Mouse (Mus musculus): Measurements from ENCODE around the gene Fam186a. TPM values are rescaled to one million over a fixed set of nuclear protein-coding genes. Genes with fewer than 3 reads are reported as not detected.

Gene Fam186a
- polyA plus RNA-seq, 1 experiment from 2014 or later: not detected

- Histone ChIP-seq H3K27me3 (peaks cover 17% of the 10 kb centered on the region; the same call in 1 of the 2 replicates), H3K9ac (peak overlapping the region; percentile 37; the same call in 1 of the 2 replicates), H3K27ac (replicated peaks) (0 out of 2 replicates have a peak overlapping the region, but pooled peaks have one; percentile 35), H3K4me2 (peak overlapping the region; percentile 69), H3K4me1 (replicated peaks) (peaks cover 13% of the 10 kb centered on the region; the same call in 1 of the 2 replicates), H3K36me3 (replicated peaks) (no peaks in the 10 kb centered on the region), H3K4me3 (replicated peaks) (peak overlapping the region; percentile 60), H3K9me3 (replicated peaks) (no peaks in the 10 kb centered on the region)
- 3% methylated on average over 30 of the region's 30 CpGs for WGBS (ENCODE audit: insufficient replicate concordance)
- peak; percentile 26 for ATAC-seq (ENCODE audit: insufficient read depth)
Observed at GRCm38 (mm10) chr15:99874612-99875333, 92.1 kb downstream of the Fam186a start.

GRCm38 (mm10) chr15:99872543-99872942 lies 94.3 kb downstream of the Fam186a start:
- Histone ChIP-seq H3K27ac (replicated peaks) (no peak overlapping the region), H3K9me3 (replicated peaks) (no peaks in the 10 kb centered on the region), H3K4me3 (replicated peaks) (no peak overlapping the region), H3K4me1 (replicated peaks) (peaks cover 13% of the 10 kb centered on the region; the same call in 1 of the 2 replicates), H3K27me3 (peaks cover 19% of the 10 kb centered on the region), H3K36me3 (replicated peaks) (no peaks in the 10 kb centered on the region), H3K4me2 (no peak overlapping the region), H3K9ac (no peak overlapping the region)
- no peak for ATAC-seq (ENCODE audit: insufficient read depth)
- WGBS (ENCODE audit: insufficient replicate concordance): 72% methylated on average over 3 of the region's 3 CpGs

Other genes starting within 250 kb of the Fam186a start
- gene Gpd1, start 249.5 kb downstream of the Fam186a start, polyA plus RNA-seq (2015; fragmentation: Nextera tagmentation; extraction: Ambion mirVana): 26.7 and 33.3 TPM in 2 replicates
- 67.5 and 74.7 TPM in 2 replicates for gene Cox14, start 241.4 kb downstream of the Fam186a start, polyA plus RNA-seq (2015; fragmentation: Nextera tagmentation; extraction: Ambion mirVana)
- gene Cers5, start 194.2 kb downstream of the Fam186a start, polyA plus RNA-seq (2015; fragmentation: Nextera tagmentation; extraction: Ambion mirVana): 8.1 and 9.5 TPM in 2 replicates
- gene Lima1, start 91.6 kb downstream of the Fam186a start, polyA plus RNA-seq (2015; fragmentation: Nextera tagmentation; extraction: Ambion mirVana): 10.0 and 10.3 TPM in 2 replicates
- gene Larp4, start 3.0 kb upstream of the Fam186a start, polyA plus RNA-seq (2015; fragmentation: Nextera tagmentation; extraction: Ambion mirVana): 15.0 and 15.9 TPM in 2 replicates
- 2.4 and 2.5 TPM in 2 replicates for gene Dip2b, start 71.6 kb upstream of the Fam186a start, polyA plus RNA-seq (2015; fragmentation: Nextera tagmentation; extraction: Ambion mirVana)

Data from liver, embryonic 15.5 days (tissue).